Mouse (Mus musculus) CH12.LX (cell line): Measurements from ENCODE around the gene Pcsk6. TPM values are rescaled to one million over a fixed set of nuclear protein-coding genes. Genes with fewer than 3 reads are reported as not detected.
A peak's percentile ranks its signal among the peaks of the same experiment; 100 is the strongest.

Experiments
- DNase-seq: peaks from one replicate; pipeline ENCODE4 v3.0.0-alpha.2; 2013; ENCODE audit errors: extremely low read depth
- H3K27ac ChIP-seq: 2 replicates; pipeline ENCODE4 v1.5.1; 2012; ENCODE audit warnings: low read depth, mild to moderate bottlenecking, control low read depth, moderate library complexity; ENCODE audit not compliant: insufficient read depth
- H3K27me3 ChIP-seq: replicated peaks from 2 replicates; pipeline ENCODE3; 2012; ENCODE audit warnings: inconsistent platforms
- H3K36me3 ChIP-seq, 2 experiments: replicated peaks in 1 of 2; 2 replicates each; pipeline versions ENCODE3 to v1.6.1; 2012; ENCODE audit warnings: inconsistent platforms in 1 of 2, low read length in 1 of 2, mild to moderate bottlenecking in 1 of 2, mixed read lengths in 1 of 2, moderate library complexity in 1 of 2; ENCODE audit not compliant: control insufficient read depth in 1 of 2, insufficient read depth in 1 of 2
- H3K4me1 ChIP-seq, 2 experiments: 2 replicates each; pipeline ENCODE4 v1.6.1; 2012; ENCODE audit warnings: inconsistent platforms in 1 of 2, moderate library complexity in 1 of 2; ENCODE audit not compliant: insufficient read depth in 2 of 2, control insufficient read depth in 1 of 2
- H3K4me2 ChIP-seq: 2 replicates; pipeline ENCODE4 v1.6.1; 2012; ENCODE audit warnings: low read depth, mild to moderate bottlenecking, control low read depth; ENCODE audit not compliant: poor library complexity, insufficient read depth, severe bottlenecking
- H3K4me3 ChIP-seq, 3 experiments: fragments of 150-350 bp in 1 of 3; sonication (generic) in 1 of 3; replicated peaks in 1 of 3; 2 replicates each; pipeline versions ENCODE3 to v1.5.1; 2011 to 2012; ENCODE audit warnings: low read depth in 2 of 3, low read length in 2 of 3, mild to moderate bottlenecking in 2 of 3, moderate library complexity in 2 of 3, control low read depth in 1 of 3, improper control_type of control experiment in 1 of 3, inconsistent platforms in 1 of 3, mixed read lengths in 1 of 3; ENCODE audit not compliant: poor library complexity in 1 of 3
- H3K79me2 ChIP-seq: replicated peaks from 2 replicates; pipeline ENCODE4 v1.6.1; 2012; ENCODE audit warnings: mild to moderate bottlenecking, moderate library complexity; ENCODE audit not compliant: control insufficient read depth, poor library complexity, insufficient read depth, severe bottlenecking; ENCODE audit errors: extremely low read depth
- H3K9ac ChIP-seq: 2 replicates; pipeline ENCODE4 v1.6.1; 2012; ENCODE audit warnings: low read depth, mild to moderate bottlenecking, control low read depth, moderate library complexity; ENCODE audit not compliant: insufficient read depth
- H3K9me3 ChIP-seq: replicated peaks from 2 replicates; pipeline ENCODE3; 2012; ENCODE audit warnings: low read length, inconsistent platforms, mixed read lengths
- CTCF ChIP-seq, 2 experiments: IDR thresholded peaks in 1 of 2; conservative IDR thresholded peaks in 1 of 2; 2 replicates each; pipeline ENCODE4 v1.5.1; 2011 to 2012; ENCODE audit warnings: low read depth in 2 of 2, low read length in 2 of 2, improper control_type of control experiment in 1 of 2, inconsistent platforms in 1 of 2, mild to moderate bottlenecking in 1 of 2, moderate library complexity in 1 of 2
- E2F4 ChIP-seq: IDR thresholded peaks from 2 replicates; pipeline ENCODE4 v1.6.1; 2011; ENCODE audit warnings: low read depth, low read length, improper control_type of control experiment; ENCODE audit not compliant: insufficient replicate concordance
- ELF1 ChIP-seq: IDR thresholded peaks from 2 replicates; pipeline ENCODE4 v1.6.1; 2014; ENCODE audit warnings: low read depth, mild to moderate bottlenecking, inconsistent platforms, low read length, improper control_type of control experiment
- JUN ChIP-seq: IDR thresholded peaks from 2 replicates; pipeline ENCODE4 v1.6.1; 2011; ENCODE audit warnings: low read depth, mild to moderate bottlenecking, low read length, improper control_type of control experiment, moderate library complexity; ENCODE audit not compliant: insufficient read depth
- JUND ChIP-seq: conservative IDR thresholded peaks from 2 replicates; pipeline ENCODE4 v1.6.1; 2011; ENCODE audit warnings: low read depth, low read length, improper control_type of control experiment
- MAFK ChIP-seq: IDR thresholded peaks from 2 replicates; pipeline ENCODE4 v1.6.1; 2011; ENCODE audit warnings: low read length, improper control_type of control experiment; ENCODE audit not compliant: insufficient replicate concordance
- MAX ChIP-seq: IDR thresholded peaks from 2 replicates; pipeline ENCODE4 v1.6.1; 2011; ENCODE audit warnings: low read length, improper control_type of control experiment
- MEF2A ChIP-seq: IDR thresholded peaks from 2 replicates; pipeline ENCODE4 v1.6.1; 2014; ENCODE audit warnings: low read depth, mild to moderate bottlenecking, inconsistent platforms, low read length, improper control_type of control experiment, borderline replicate concordance
- POLR2A ChIP-seq: IDR thresholded peaks from 2 replicates; pipeline ENCODE4 v1.6.1; 2011; ENCODE audit warnings: low read depth, mild to moderate bottlenecking, improper control_type of control experiment, low read length
- RAD21 ChIP-seq: IDR thresholded peaks from 2 replicates; pipeline ENCODE4 v1.6.1; 2011; ENCODE audit warnings: low read depth, mild to moderate bottlenecking, low read length, improper control_type of control experiment, moderate library complexity
- RCOR1 ChIP-seq: conservative IDR thresholded peaks from 2 replicates; pipeline ENCODE4 v1.6.1; 2012; ENCODE audit warnings: low read depth, mild to moderate bottlenecking, inconsistent platforms, low read length, improper control_type of control experiment
- SIN3A ChIP-seq: IDR thresholded peaks from 2 replicates; pipeline ENCODE4 v1.6.1; 2012; ENCODE audit warnings: low read length, improper control_type of control experiment, inconsistent platforms
- SMC3 ChIP-seq: IDR thresholded peaks from 2 replicates; pipeline ENCODE4 v1.6.1; 2011; ENCODE audit warnings: low read depth, low read length, improper control_type of control experiment
- UBTF ChIP-seq: IDR thresholded peaks from 2 replicates; pipeline ENCODE4 v1.6.1; 2012; ENCODE audit warnings: low read depth, mild to moderate bottlenecking, inconsistent platforms, low read length, improper control_type of control experiment, moderate library complexity
- USF2 ChIP-seq: conservative IDR thresholded peaks from 2 replicates; pipeline ENCODE4 v1.6.1; 2011; ENCODE audit warnings: low read depth, low read length, improper control_type of control experiment
- ZKSCAN1 ChIP-seq: IDR thresholded peaks from 2 replicates; pipeline ENCODE4 v1.6.1; 2012; ENCODE audit warnings: low read depth, inconsistent platforms, low read length, improper control_type of control experiment, borderline replicate concordance
- ZMIZ1 ChIP-seq: IDR thresholded peaks from 2 replicates; pipeline ENCODE4 v1.6.1; 2012; ENCODE audit warnings: low read depth, mild to moderate bottlenecking, inconsistent platforms, low read length, improper control_type of control experiment
- ZNF384 ChIP-seq: IDR thresholded peaks from 2 replicates; pipeline ENCODE4 v1.6.1; 2012; ENCODE audit warnings: low read depth, low read length, improper control_type of control experiment, inconsistent platforms
- dilution Hi-C: fragments of 300-500 bp; cut with MboI; formaldehyde crosslinking; loops from 2 replicates; pipeline ENCODE4 v1.14.3; 2020; ENCODE audit warnings: low sequenced_read_pairs; ENCODE audit not compliant: extremely low pct_unique_long_range_greater_than_20kb, extremely low pct_ligation_motif_present
- in situ Hi-C: fragments of 300-500 bp; cut with MboI; formaldehyde crosslinking; loops from 3 replicates; pipeline ENCODE4 v1.14.3; 2019; ENCODE audit warnings: low sequenced_read_pairs, low pct_ligation_motif_present, low pct_unique_long_range_greater_than_20kb, mixed read lengths
- polyA plus RNA-seq: library from polyadenylated mRNA; unstranded; fragments of >175 nt; gene quantifications from 2 replicates; pipeline ENCODE4 v1.2.1, GENCODE M21; 2012; ENCODE audit warnings: low read depth; ENCODE audit not compliant: insufficient read length
- total RNA-seq, 2 experiments: library from RNA; depleted of rRNA; stranded (reverse); fragments of 300-350 nt in 1 of 2; fragments of >200 nt in 1 of 2; gene quantifications; 2 replicates each; pipeline ENCODE4 v1.2.3; 2012 to 2014

Pcsk6 gene
- total and polyA plus RNA-seq, 3 experiments: not detected

GRCm38 (mm10) chr7:66008161-66008891, 146.8 kb downstream of the Pcsk6 start:
- in situ Hi-C loops: no loop called here
- TF ChIP-seq SIN3A: no peak
- TF ChIP-seq MEF2A: no peak
- TF ChIP-seq E2F4: no peak
- TF ChIP-seq MAX: no peak
- no peak for TF ChIP-seq USF2
- no peak for TF ChIP-seq SMC3
- no peak for TF ChIP-seq ELF1
- TF ChIP-seq RCOR1: no peak
- TF ChIP-seq POLR2A: no peak
- TF ChIP-seq CTCF (conservative IDR thresholded peaks at IDR 0.05 in 1 of 2, IDR thresholded peaks at IDR 0.05 in 1 of 2; ENCODE audit: low read depth in 2 of 2, low read length in 2 of 2): no peak
- TF ChIP-seq UBTF: no peak
- TF ChIP-seq MAFK: no peak
- no peak for TF ChIP-seq RAD21
- no peak for TF ChIP-seq JUND
- TF ChIP-seq ZKSCAN1: no peak
- TF ChIP-seq ZNF384: no peak
- DNase-seq: no peak

GRCm38 (mm10) chr7:66008892-66009273, 147.3 kb downstream of the Pcsk6 start:
- DNase-seq: no peak
- peaks cover 80% of the 10 kb centered on the region for H3K27me3 ChIP-seq
- H3K4me3 ChIP-seq: no peak overlapping the region
- H3K27ac ChIP-seq: no peak overlapping the region
- no peak overlapping the region for H3K9ac ChIP-seq
- TF ChIP-seq JUN (no peak), ZMIZ1 (no peak)
- no peaks in the 10 kb centered on the region for H3K36me3 ChIP-seq
- H3K4me2 ChIP-seq: peak overlapping the region; percentile 22; the same call in 1 of the 2 replicates
- no peaks in the 10 kb centered on the region for H3K4me1 ChIP-seq
- dilution Hi-C loops (no loop called here), in situ Hi-C loops (no loop called here)
- H3K9me3 ChIP-seq: no peaks in the 10 kb centered on the region
- no peaks in the 10 kb centered on the region for H3K79me2 ChIP-seq

More at GRCm38 (mm10) chr7:66008161-66008891, 146.8 kb downstream of the Pcsk6 start:
- no peak overlapping the region for H3K9ac ChIP-seq
- no peak overlapping the region for H3K27ac ChIP-seq
- peak overlapping the region; percentile 22; the same call in 1 of the 2 replicates for H3K4me2 ChIP-seq
- no peaks in the 10 kb centered on the region for H3K36me3 ChIP-seq
- H3K27me3 ChIP-seq: peaks cover 81% of the 10 kb centered on the region
- no peaks in the 10 kb centered on the region for H3K79me2 ChIP-seq
- no peaks in the 10 kb centered on the region for H3K9me3 ChIP-seq
- dilution Hi-C loops: no loop called here
- H3K4me3 ChIP-seq: no peak overlapping the region
- H3K4me1 ChIP-seq: no peaks in the 10 kb centered on the region
